Mouse (Mus musculus) adrenal gland, postnatal 25 days (tissue): ENCODE results near the gene H2-T22. TPM values are rescaled to one million over a fixed set of nuclear protein-coding genes. Genes with fewer than 3 reads are reported as not detected.

Source experiments
- DNase-seq: peaks from one replicate; pipeline ENCODE4 v3.0.0; 2021; ENCODE audit warnings: mixed read lengths
- total RNA-seq: library from RNA; stranded (reverse); gene quantifications from 2 replicates; pipeline ENCODE4 v1.2.3, GENCODE M21; 2021

Gene H2-T22
- total RNA-seq, 1 experiment from 2014 or later = 29.6 TPM

DNA sequence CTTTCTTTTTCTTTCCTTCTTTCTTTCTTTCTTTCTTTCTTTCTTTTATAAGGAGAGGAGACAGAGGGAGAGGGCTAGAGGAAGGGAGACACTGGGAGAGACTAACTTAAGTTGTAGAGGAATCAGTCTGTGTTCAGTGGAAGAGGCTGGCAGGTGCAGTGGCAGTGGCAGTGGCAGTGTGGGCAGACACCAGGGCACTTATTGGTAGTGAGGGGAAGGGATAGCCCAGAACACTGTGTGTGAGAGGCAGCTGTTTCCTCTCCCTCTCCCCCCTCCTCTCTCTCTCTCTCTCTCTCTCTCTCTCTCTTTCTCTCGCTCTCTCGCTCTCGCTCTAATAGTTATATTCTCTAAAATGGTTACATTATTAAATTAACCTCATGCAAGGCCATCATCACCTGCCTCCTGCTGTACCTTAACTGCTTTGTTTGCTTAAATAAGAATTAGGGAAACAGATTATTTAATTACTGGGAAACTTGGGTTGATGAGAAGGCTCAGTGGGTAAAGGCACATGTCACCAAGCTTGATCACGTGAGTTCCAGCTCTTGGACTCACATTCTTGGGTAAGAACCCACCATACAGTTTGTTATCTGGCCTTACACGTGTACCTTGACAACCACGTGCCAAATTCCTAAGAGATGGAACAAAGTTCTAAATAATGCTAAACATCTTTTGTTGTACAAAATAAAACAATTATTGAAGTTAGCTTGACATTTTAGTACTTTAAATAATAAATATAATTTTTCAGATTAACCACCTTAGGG lies 43.8 kb downstream of the H2-T22 start:
- no peak for DNase-seq

GRCm38 (mm10) chr17:35997713-35998510 lies 44.6 kb downstream of the H2-T22 start:
- DNase-seq = no peak

GRCm38 (mm10) chr17:35996949-35997348 lies 45.6 kb downstream of the H2-T22 start:
- DNase-seq = peak; percentile 90

- DNase-seq = no peak
These were observed 47.7 kb downstream of the H2-T22 start for GRCm38 (mm10) chr17:35994879-35995240.

DNA sequence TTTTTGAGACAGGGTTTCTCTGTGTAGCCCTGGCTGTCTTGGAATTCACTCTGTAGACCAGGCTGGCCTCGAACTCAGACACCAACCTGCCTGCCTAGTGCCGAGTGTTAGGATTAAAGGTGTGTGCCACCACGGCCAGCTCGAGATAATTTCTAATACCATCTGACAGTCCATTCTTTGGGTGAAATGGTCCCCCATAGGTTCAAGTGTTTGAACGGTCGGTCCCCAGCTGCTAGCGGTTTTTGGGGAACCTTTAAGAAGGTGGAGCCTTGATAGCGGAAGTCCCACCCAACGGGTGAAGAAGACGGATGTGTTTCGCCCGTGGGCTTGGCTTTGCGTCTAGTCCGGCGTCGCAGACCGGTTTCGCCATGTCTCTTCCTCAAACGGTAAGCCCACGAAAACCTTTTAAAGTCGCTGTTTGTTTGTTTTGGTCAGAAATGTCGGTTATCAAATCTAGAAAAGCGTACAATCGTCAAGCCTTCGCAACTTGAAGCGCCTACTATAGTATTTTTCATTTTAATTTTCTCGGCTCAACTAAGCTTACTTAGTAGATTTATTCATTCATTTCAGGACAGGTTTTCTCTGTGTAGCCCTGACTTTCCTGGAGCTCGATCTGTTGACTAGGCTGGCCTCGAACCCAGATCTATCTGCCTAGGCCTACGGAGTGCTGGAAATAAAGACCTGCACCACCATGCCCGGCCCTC lies 48.2 kb downstream of the H2-T22 start:
- DNase-seq = peak; percentile 78

- DNase-seq = peak; percentile 80
These were observed 48.9 kb downstream of the H2-T22 start for GRCm38 (mm10) chr17:35993675-35994074.

GRCm38 (mm10) chr17:35991781-35992180 lies 50.8 kb downstream of the H2-T22 start:
- DNase-seq = no peak

Other genes with a start within 250 kb of the H2-T22 start
- gene Ier3, start 221.1 kb downstream of the H2-T22 start, total RNA-seq = 7.6 and 11.7 TPM in 2 replicates
- 61.0 and 94.1 TPM in 2 replicates for gene Flot1, start 219.5 kb downstream of the H2-T22 start, total RNA-seq
- 192 and 221 TPM in 2 replicates for gene Tubb5, start 204.4 kb downstream of the H2-T22 start, total RNA-seq
- 30.1 and 31.1 TPM in 2 replicates for gene Mdc1, start 201.2 kb downstream of the H2-T22 start, total RNA-seq
- 8.7 and 9.8 TPM in 2 replicates for gene Nrm, start 181.4 kb downstream of the H2-T22 start, total RNA-seq
- gene Ppp1r18, start 177.2 kb downstream of the H2-T22 start, total RNA-seq = 36.5 and 36.8 TPM in 2 replicates
- 51.4 and 53.3 TPM in 2 replicates for gene Dhx16, start 162.9 kb downstream of the H2-T22 start, total RNA-seq
- 41.3 and 56.5 TPM in 2 replicates for gene 2310061I04Rik, start 145.3 kb downstream of the H2-T22 start, total RNA-seq
- 35.6 and 44.1 TPM in 2 replicates for gene Atat1, start 132.7 kb downstream of the H2-T22 start, total RNA-seq
- 81.8 and 90.3 TPM in 2 replicates for gene Mrps18b, start 126.4 kb downstream of the H2-T22 start, total RNA-seq
- gene Ppp1r10, start 126.3 kb downstream of the H2-T22 start, total RNA-seq = 85.0 and 88.1 TPM in 2 replicates
- gene Abcf1, start 73.0 kb downstream of the H2-T22 start, total RNA-seq = 99.5 and 116 TPM in 2 replicates
- 43.9 and 52.5 TPM in 2 replicates for gene Gnl1, start 62.9 kb downstream of the H2-T22 start, total RNA-seq
- 26.8 and 27.8 TPM in 2 replicates for gene Prr3, start 62.5 kb downstream of the H2-T22 start, total RNA-seq
- 4.6 and 6.4 TPM in 2 replicates for gene H2-T24, start 22.2 kb downstream of the H2-T22 start, total RNA-seq
- gene H2-T23, start 9.9 kb downstream of the H2-T22 start, total RNA-seq = 30.5 and 46.6 TPM in 2 replicates
- not detected in 2 replicates for gene Gm6034, start 214 bp upstream of the H2-T22 start, total RNA-seq
- gene Gm11127, start 15.6 kb upstream of the H2-T22 start, total RNA-seq = 1.6 and 2.2 TPM in 2 replicates
- gene Gm19684, start 78.9 kb upstream of the H2-T22 start, total RNA-seq = 0.58 TPM in 1 of 2 replicates, not detected in the other
- not detected in 2 replicates for gene Gm7030, start 86.7 kb upstream of the H2-T22 start, total RNA-seq
- gene Gm8909, start 125.8 kb upstream of the H2-T22 start, total RNA-seq = not detected in 2 replicates
- gene H2-T3, start 147.5 kb upstream of the H2-T22 start, total RNA-seq = not detected in 2 replicates
- 47.2 TPM in 2 replicates for gene Rpp21, start 215.3 kb upstream of the H2-T22 start, total RNA-seq
- gene Trim39, start 229.5 kb upstream of the H2-T22 start, total RNA-seq = 22.5 and 23.0 TPM in 2 replicates
- gene H2-M10.2, start 243.7 kb upstream of the H2-T22 start, total RNA-seq = not detected in 2 replicates